Mouse (Mus musculus): ENCODE results near the gene Hagh.

DNA sequence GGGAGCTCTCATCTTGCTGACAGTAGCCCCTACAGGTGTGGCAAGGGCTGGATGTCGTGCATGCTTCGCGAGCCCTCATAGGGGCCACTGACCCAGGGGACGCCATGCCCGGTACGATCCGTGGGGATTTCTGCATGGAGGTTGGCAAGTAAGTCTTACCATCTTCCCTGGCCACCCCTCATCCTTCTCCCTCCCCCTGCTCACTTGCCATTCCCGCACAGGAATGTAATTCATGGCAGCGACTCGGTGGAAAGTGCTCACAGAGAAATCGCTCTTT, 57.0 kb downstream of the Hagh start:
- TF ChIP-seq CTCF (IDR thresholded peaks at IDR 0.05; ENCODE audit: low read depth, low read length) (no peak), POLR2AphosphoS5 (IDR thresholded peaks at IDR 0.05; ENCODE audit: insufficient replicate concordance, low read depth, low read length) (no peak), GATA1 (IDR thresholded peaks at IDR 0.05; ENCODE audit: borderline replicate concordance, low read length) (no peak), TAL1 (conservative IDR thresholded peaks at IDR 0.05; ENCODE audit: low read depth, low read length) (no peak)

Data from G1E (cell line).